Mouse (Mus musculus): ENCODE measurements at regions not wholly inside any gene's neighbourhood (a gene's known extent, or its start where the extent isn't known, plus 50 kb on each side); places are given as distances from the start of the nearest gene placed in this dataset.

- DNase-seq: no peak
Measured at GRCm38 (mm10) chr4:99348674-99349073, 53.0 kb downstream of the Gm12689 start.

- no peak for DNase-seq
Measured at GRCm38 (mm10) chr4:99353122-99353774, 57.5 kb downstream of the Gm12689 start.

DNA sequence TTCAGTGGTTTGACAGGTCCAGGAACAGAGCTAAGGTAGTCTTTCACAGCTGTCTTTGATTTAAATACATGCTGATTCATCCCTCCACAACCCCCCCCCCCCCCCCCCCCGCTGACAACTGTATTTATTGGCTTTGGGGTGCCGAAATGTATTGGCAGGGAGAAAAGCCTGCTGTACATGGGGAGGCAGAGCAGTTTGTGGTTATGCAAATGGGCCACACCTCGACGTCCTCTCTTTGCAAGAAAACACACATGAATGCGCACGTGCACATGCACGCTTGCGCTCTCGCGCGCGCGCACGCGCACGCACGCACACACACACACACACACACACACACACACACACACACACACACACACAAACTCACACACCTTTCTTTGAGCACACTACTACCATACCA lies 58.5 kb downstream of the Gm12689 start:
- DNase-seq: no peak

GRCm38 (mm10) chr4:99354835-99355234 lies 59.1 kb downstream of the Gm12689 start:
- DNase-seq: no peak

- no peak for DNase-seq
Measured at GRCm38 (mm10) chr4:99368036-99368435, 72.3 kb downstream of the Gm12689 start.

GRCm38 (mm10) chr4:99371162-99371561 lies 75.5 kb downstream of the Gm12689 start:
- no peak for DNase-seq

DNA sequence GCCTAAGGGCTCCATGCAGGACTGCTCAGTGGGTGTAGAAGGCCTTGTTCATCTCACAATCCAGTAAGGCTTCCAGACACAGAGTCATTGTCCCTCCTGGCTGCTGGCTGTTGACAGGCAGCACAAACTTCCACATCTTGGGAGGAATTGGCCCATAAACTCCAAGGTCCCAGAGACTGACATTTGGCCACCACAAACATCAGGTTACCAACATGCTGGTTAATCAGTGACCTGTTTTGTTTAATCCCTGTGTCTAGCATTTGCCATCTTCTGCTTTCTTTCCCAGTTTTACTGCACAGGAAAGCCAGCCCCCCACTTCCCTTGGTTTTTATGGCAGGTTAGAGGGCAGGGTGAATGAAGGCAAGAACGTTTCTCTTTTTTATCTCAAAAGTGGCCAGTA lies 80.5 kb downstream of the Gm12689 start:
- DNase-seq: no peak

GRCm38 (mm10) chr4:99376911-99377310 lies 81.2 kb downstream of the Gm12689 start:
- no peak for DNase-seq

DNA sequence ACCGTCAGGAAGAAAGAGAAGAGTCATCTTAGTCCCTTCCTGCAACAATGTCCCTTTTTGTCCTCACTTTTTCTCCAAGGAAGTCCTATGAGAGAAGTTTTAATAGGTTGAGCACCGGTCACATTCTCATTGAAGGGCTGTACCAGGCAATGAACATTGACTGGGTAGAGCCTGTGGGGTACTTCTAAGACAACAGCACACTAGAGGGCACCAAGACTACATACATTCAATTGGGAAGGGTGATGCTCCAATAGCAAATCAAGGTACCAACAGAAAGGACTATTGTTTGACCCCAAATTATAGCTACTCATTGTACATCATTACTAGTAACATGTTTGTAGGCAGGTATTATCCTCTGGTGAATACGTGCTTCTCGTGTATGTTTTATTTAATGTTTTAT lies 84.3 kb downstream of the Gm12689 start:
- no peak for DNase-seq

GRCm38 (mm10) chr4:99385381-99385780 lies 89.7 kb downstream of the Gm12689 start:
- no peak for DNase-seq

- DNase-seq: no peak
Measured at GRCm38 (mm10) chr4:99389428-99389827, 93.7 kb downstream of the Gm12689 start.

DNA sequence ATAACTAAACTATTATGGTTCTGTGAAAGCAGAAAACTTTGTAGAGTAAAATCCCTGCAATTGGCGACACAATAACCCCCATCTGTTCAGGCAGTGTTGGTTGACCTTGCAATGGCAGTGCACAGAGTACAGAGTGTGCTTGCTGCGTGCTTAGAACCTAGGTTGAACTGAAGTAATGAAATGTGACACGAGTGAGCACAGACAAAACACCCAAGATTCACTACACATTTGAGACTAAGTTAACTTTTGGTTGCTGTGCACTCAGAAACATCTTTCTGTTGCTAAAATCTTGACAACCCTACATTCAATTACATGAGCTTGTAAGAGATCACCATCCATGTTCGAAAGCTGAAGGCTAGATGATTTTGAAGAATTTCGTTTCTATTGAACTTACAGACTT lies 97.3 kb downstream of the Gm12689 start:
- no peak for DNase-seq

- DNase-seq: no peak
Measured at GRCm38 (mm10) chr4:99394244-99394643, 98.5 kb downstream of the Gm12689 start.

DNA sequence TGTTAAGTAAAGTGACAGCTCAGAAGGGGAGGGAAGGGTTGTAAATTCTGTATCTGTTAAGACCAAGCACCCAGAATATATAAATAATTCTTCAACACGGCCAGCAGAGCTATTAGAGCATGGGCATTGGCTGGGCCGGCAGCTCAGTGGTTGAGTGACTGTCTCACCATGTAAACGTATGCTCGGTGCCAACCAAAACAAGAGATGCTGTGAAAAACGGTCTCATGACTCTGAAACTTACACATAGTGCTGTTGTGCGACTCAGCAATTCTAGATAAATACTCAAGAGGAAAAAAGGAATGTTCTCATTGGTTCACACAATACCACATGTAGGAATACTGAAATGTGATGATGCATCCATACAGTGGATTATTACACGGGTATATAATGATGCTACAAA lies 111.8 kb downstream of the Gm12689 start:
- no peak for DNase-seq

GRCm38 (mm10) chr4:99423449-99423848 lies 127.7 kb downstream of the Gm12689 start:
- DNase-seq: no peak

DNA sequence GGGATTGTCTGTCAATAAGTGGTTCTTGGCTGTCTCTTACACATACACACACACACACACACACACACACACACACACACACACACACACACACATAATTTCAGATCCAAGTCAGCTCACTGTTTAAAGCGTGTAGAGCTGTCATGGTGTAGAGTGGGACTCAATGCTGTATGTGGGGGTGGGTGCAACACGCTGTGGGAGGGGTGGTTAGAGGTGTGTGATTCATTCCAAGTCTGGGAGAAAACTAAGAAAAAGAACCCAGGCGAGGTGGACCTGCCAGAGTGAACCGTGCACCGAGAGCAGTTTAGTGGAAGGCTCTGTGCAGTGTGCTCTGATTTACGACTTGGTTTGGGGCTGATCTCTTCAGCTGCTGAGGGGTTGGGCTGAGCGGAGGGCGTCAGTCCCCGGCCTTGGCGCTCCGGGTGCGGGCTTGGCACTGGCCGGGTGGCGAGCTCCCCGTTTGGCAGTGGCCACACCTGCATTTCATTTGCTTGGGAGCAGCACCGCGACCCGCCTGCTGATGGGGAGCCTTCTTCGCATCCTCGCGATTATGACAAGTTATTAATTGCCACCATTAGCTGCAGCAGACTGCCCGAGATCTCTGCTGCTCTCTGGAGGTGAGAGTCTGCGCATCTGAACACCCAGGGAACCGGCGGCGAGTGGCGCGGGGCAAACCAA lies 149.5 kb downstream of the Gm12689 start:
- no peak for DNase-seq

DNA sequence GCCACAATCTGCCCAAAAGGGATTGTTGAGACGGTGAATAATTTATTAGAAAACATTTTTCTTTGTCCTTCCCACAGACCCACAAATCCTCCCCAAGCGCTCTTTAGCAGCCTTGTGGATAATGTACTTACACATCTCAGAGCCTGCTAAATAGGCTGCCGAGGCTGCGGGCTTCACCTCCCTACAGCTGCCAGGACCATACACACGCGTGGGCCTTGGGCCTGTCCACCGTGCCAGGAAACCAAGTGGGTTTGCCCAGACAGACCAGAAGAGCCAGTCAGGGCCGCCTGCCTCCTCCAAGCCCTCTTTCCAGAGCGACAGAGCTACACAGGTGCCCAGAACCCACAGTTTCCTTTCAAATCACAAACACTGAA lies 150.0 kb downstream of the Gm12689 start:
- no peak for DNase-seq

GRCm38 (mm10) chr4:99458984-99459383 lies 163.3 kb downstream of the Gm12689 start:
- no peak for DNase-seq

DNA sequence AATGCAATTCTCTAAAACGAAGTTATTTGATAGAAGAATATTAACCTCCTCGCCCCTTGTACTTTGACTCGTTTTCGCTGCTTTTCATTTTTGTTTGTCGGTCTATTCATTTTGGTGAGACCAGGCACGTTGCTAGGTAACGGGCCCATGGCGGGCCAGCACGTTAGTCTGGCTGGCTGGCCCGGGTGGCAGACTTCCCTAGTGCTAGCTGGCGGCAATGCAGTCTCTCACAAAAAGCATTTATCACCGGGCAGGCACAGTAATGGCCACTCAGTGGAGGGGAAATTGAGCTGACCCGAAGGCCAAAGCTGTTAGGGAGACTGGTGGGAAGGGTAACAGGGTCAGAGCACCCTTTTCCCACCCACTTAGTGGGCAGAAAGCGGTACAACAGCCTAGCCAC lies 163.7 kb downstream of the Gm12689 start:
- DNase-seq: no peak

DNA sequence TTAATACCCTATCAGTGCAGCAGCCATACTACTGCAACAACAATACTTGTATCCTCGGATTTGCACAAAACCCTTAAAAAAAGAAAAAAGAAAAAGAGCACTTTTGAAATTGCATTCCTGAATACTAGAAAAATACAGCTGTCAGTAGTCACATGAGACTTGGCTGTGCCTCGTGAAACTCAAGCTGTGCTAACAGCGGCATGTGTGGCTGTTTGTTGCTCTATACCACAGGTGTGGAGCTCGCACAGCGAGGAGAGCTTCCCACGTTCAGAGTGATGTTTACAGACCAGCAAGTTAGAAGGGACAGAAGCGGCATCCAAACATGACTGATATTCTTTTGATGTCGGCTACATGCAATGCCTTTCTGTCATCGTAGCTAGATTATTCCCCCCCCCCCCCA lies 169.8 kb downstream of the Gm12689 start:
- DNase-seq: no peak

GRCm38 (mm10) chr4:99475701-99476218 lies 180.1 kb downstream of the Gm12689 start:
- DNase-seq: no peak

- no peak for DNase-seq
Measured at GRCm38 (mm10) chr4:99484271-99484670, 171.8 kb upstream of the Foxd3 start.

DNA sequence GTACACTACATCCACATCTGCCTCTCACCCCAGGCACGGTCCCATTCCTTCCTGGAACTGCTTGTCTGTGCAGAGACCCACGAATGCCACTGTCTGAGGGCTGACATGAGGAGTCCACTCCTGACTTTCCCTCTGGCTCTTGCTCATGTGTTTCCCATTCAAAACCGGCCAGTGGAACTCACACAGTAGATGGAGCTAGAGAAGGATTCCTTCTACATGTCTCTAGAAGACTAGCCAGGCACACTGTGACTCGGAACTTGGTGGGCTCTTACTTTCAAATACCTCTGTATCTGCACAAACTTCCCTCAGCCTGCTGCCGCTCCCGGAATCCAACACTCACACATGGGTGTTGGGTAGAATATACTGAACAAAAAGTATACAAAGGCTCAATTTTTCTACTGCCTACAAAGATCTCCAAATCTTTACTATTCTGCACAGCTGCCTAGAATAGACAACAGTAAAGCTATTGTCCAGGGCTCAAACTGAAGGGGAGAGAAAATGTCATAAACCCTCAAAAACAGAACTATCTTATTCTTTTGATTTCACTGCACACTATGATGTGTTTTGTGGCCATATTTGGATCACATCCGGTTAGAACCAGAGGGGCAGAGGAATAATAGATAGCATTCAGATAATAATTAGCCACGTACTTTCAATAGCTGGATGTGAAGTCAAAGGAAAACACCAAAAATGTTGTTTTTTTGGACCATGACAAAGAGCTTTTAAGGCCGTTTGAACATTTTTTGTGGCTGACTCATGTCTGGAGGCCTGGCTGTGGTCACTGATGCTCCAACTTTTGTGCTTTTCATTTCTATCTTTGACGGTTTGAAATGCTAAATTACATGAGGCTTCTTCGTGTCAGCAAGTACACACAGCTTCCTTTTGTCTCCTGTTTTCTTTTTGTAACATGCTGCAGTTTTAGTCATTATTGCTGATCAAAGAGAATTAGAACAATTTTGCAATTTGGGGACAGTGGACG lies 164.3 kb upstream of the Foxd3 start:
- no peak for DNase-seq
